Mouse (Mus musculus): Measurements from ENCODE around the gene Hipk2.

DNA sequence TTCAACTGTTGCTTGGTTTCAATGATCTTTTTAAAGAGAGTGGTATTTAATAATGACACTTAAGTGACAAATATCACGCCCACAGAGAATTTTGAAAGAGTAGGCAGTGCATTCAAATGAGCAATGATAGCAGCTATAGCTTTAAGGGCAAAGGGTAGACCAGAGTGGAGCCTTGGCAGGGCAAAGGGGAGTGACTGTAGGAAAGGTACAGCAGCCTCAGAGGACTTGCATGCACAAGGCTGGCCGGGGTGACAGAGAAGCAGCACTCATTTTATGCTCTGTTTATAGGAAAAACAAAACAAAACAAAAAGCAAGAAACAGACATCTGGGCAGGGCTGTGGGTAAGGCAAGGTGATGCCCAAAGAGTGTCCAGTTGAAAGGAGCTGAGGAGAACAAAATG, 5.5 kb upstream of the Hipk2 start:
- TF ChIP-seq CTCF (IDR thresholded peaks at IDR 0.05; ENCODE audit: borderline replicate concordance, insufficient read depth, low read depth, low read length), result no peak
- no peak for TF ChIP-seq POLR2A (IDR thresholded peaks at IDR 0.05; ENCODE audit: borderline replicate concordance, insufficient read depth, low read length)

Measured in cerebellum, adult 2 months (tissue).